Mouse (Mus musculus) liver, embryonic 16.5 days (tissue): Measurements from ENCODE around the gene Cer1. TPM values are rescaled to one million over a fixed set of nuclear protein-coding genes. Genes with fewer than 3 reads are reported as not detected.

ENCODE experiments used
- ATAC-seq: fragments of 200-750 bp; cut with Nextera tagmentation; 2 replicates; pipeline ENCODE4 v1.8.0; 2017; ENCODE audit warnings: low read depth, mild to moderate bottlenecking, moderate number of reproducible peaks, moderate library complexity
- H3K27ac ChIP-seq: fragments of 300-500 bp; sonication (generic); 2 replicates; pipeline ENCODE4 v1.5.1; 2014; ENCODE audit warnings: mild to moderate bottlenecking, low read length
- H3K27me3 ChIP-seq: fragments of 300-500 bp; sonication (generic); 2 replicates; pipeline ENCODE4 v1.6.1; 2014; ENCODE audit warnings: low read depth, low read length, mixed read lengths; ENCODE audit not compliant: control insufficient read depth, insufficient read depth
- H3K36me3 ChIP-seq: fragments of 300-500 bp; sonication (generic); 2 replicates; pipeline ENCODE4 v1.6.1; 2014; ENCODE audit warnings: mild to moderate bottlenecking; ENCODE audit not compliant: control insufficient read depth, insufficient read depth
- H3K4me1 ChIP-seq: fragments of 300-500 bp; sonication (generic); 2 replicates; pipeline ENCODE4 v1.6.1; 2014; ENCODE audit warnings: low read depth, low read length, mixed read lengths; ENCODE audit not compliant: control insufficient read depth
- H3K4me2 ChIP-seq: fragments of 300-500 bp; sonication (generic); 2 replicates; pipeline ENCODE4 v1.6.1; 2014; ENCODE audit warnings: low read depth, low read length, mixed read lengths
- H3K4me3 ChIP-seq: fragments of 300-500 bp; sonication (generic); 2 replicates; pipeline ENCODE4 v1.5.1; 2014; ENCODE audit warnings: low read depth, mild to moderate bottlenecking, low read length
- H3K9ac ChIP-seq: fragments of 300-500 bp; sonication (generic); 2 replicates; pipeline ENCODE4 v1.6.1; 2014; ENCODE audit warnings: low read depth, low read length
- H3K9me3 ChIP-seq: fragments of 300-500 bp; sonication (generic); replicated peaks from 2 replicates; pipeline ENCODE4 v1.6.1; 2016; ENCODE audit warnings: low read length; ENCODE audit not compliant: control insufficient read depth
- WGBS: fragments of 180-500 bp; shearing (Covaris S2); extraction: QIAGEN DNeasy Blood & Tissue Kit; methylation state at CpG from one replicate; pipeline ENCODE4 v1.1.7; 2014; ENCODE audit not compliant: insufficient replicate concordance; 5-methylcytosine and 5-hydroxymethylcytosine counted together
- polyA plus RNA-seq: library from polyadenylated mRNA; unstranded; fragments of >200 nt; fragmentation: Nextera tagmentation; extraction: Ambion mirVana; gene quantifications from 2 replicates; pipeline ENCODE4 v1.2.1, GENCODE M21; 2015

The Cer1 gene
- polyA plus RNA-seq, 1 experiment from 2014 or later, result not detected

DNA sequence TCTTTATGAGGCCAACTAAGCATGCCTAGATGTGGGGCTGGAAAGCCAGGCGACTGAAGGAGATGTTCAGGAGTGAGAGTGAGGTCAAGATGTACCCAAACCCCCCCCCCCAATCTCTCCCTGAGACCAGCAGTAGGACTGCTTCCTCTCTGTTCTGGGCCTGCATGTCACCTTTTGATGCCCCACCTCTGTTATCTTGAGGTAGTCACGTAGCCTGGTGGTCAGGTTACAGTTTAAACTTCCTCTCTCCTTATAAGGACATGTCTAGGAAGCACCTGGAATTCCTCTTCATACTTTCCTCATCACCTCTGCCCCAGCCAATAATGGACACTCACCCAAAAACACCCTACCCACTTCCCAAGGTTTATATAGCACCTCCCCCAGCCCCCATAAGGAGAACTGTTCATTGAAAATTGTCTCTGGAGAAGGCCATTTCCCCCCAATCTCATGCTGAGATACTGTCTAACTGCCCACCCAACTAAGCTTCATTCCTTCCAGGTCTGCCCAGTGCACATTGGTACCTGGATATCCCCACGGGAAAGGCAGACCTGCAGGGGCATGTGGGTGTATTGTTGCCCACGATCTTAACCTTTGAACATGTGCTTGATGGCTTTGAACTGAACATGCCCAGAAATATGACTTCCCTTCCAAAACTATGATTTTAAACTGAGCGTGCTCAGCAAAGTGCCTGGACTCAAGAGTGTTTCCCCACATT is 17.1 kb downstream of the Cer1 start:
- Histone ChIP-seq H3K9me3 (no peaks in the 10 kb centered on the region), H3K9ac (no peak overlapping the region), H3K4me2 (no peak overlapping the region), H3K27me3 (no peaks in the 10 kb centered on the region), H3K36me3 (no peaks in the 10 kb centered on the region), H3K4me1 (no peaks in the 10 kb centered on the region), H3K4me3 (no peak overlapping the region), H3K27ac (no peak overlapping the region)
- ATAC-seq, result no peak
- WGBS, result 55% methylated on average over 5 of the region's 5 CpGs

DNA sequence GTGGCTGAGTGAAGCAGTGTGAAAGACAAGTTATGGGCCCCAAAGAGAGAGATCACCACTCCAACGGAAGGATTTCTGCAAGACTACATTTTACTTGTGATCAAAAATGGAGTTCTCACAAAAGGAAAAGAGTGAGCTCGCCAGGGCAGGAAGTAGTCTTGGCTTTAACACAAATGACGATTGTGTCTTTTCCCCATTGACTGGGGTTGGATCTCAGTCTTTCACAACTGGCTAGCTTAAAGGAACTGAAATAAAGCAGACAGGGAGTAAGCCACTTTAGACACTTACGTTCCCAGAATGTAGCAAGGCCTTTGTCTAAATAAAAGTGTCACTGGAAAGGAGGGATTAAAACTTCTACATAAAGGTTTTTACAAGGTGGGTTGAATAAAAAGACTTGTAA is 17.8 kb downstream of the Cer1 start:
- H3K27me3 ChIP-seq, result no peaks in the 10 kb centered on the region
- H3K36me3 ChIP-seq, result no peaks in the 10 kb centered on the region
- no peak for ATAC-seq
- H3K4me3 ChIP-seq, result no peak overlapping the region
- no peak overlapping the region for H3K9ac ChIP-seq
- WGBS, result 49% methylated on average over 4 of the region's 4 CpGs
- H3K4me1 ChIP-seq, result no peaks in the 10 kb centered on the region
- no peaks in the 10 kb centered on the region for H3K9me3 ChIP-seq
- no peak overlapping the region for H3K4me2 ChIP-seq
- no peak overlapping the region for H3K27ac ChIP-seq

- Histone ChIP-seq H3K4me1 (no peaks in the 10 kb centered on the region), H3K36me3 (no peaks in the 10 kb centered on the region), H3K4me3 (no peak overlapping the region), H3K4me2 (no peak overlapping the region), H3K27ac (no peak overlapping the region), H3K27me3 (no peaks in the 10 kb centered on the region), H3K9me3 (no peaks in the 10 kb centered on the region), H3K9ac (no peak overlapping the region)
- 67% methylated on average over 8 of the region's 8 CpGs for WGBS
- no peak for ATAC-seq
Observed at GRCm38 (mm10) chr4:82864974-82865699, 19.8 kb downstream of the Cer1 start.

DNA sequence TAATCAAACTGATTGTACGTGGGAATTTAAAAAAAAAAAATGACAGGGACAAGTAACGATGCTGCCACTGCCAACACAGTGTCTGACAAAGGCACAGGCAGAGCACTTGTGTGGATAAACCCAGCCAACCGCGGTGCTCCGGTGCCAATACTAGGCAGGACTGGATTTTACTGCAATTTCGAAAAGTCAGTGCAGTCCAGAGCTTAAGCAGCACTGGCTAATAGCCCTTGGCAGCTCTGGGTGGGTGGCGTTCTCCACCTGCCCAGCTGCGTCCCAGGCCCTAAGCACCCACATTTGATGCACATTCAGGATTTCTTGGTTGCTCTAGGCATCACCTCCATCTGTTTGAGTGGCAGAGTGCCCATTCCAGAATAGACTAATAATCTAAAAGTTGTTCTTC is 21.6 kb downstream of the Cer1 start:
- no peak overlapping the region for H3K4me3 ChIP-seq
- no peaks in the 10 kb centered on the region for H3K27me3 ChIP-seq
- H3K27ac ChIP-seq, result no peak overlapping the region
- H3K36me3 ChIP-seq, result no peaks in the 10 kb centered on the region
- ATAC-seq, result no peak
- no peak overlapping the region for H3K4me2 ChIP-seq
- no peaks in the 10 kb centered on the region; the same call in 1 of the 2 replicates for H3K4me1 ChIP-seq
- 76% methylated on average over 8 of the region's 8 CpGs for WGBS
- no peak overlapping the region for H3K9ac ChIP-seq
- no peaks in the 10 kb centered on the region for H3K9me3 ChIP-seq

DNA sequence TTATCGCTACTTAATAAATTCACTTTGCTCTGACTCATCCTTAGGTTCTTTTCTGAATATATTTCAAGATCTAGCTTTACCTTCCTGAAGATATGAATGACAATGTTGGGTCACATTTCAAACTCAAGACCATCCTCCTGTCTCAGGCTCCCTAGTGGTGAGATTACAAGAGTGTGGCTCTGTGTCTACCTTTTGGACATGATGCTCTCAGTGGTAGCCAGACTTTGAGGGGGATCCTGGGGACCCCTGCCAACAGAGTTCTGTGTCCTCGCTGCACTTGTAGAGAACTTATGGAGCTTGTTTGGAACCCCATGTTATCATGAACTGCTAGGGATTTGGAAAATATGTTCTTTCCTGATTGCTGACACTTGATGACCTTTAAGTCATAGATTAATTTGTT is 23.5 kb downstream of the Cer1 start:
- no peak overlapping the region for H3K9ac ChIP-seq
- no peak overlapping the region for H3K4me3 ChIP-seq
- H3K9me3 ChIP-seq, result no peaks in the 10 kb centered on the region
- no peak for ATAC-seq
- no peaks in the 10 kb centered on the region for H3K27me3 ChIP-seq
- no peak overlapping the region for H3K27ac ChIP-seq
- WGBS, result 70% methylated on average over 2 of the region's 2 CpGs
- H3K36me3 ChIP-seq, result no peaks in the 10 kb centered on the region
- no peak overlapping the region for H3K4me2 ChIP-seq
- no peaks in the 10 kb centered on the region; the same call in 1 of the 2 replicates for H3K4me1 ChIP-seq

GRCm38 (mm10) chr4:82860566-82860965 is 24.4 kb downstream of the Cer1 start:
- WGBS, result 57% methylated on average over 3 of the region's 3 CpGs
- no peaks in the 10 kb centered on the region for H3K27me3 ChIP-seq
- ATAC-seq, result no peak

GRCm38 (mm10) chr4:82859131-82860125 is 25.5 kb downstream of the Cer1 start, which contains the start of gene Zdhhc21:
Gene Zdhhc21 (minus strand): TSS chr4:82859958.
- Histone ChIP-seq H3K4me2 (peak within 1 kb of the TSS; percentile 74), H3K27ac (peak within 1 kb of the TSS; percentile 19; the same call in 1 of the 2 replicates), H3K9me3 (no peaks in the 10 kb centered on the region), H3K36me3 (no peaks in the 10 kb centered on the region), H3K4me3 (peak within 1 kb of the TSS; percentile 73), H3K27me3 (no peaks in the 10 kb centered on the region), H3K9ac (peak within 1 kb of the TSS; percentile 71), H3K4me1 (no peaks in the 10 kb centered on the region; the same call in 1 of the 2 replicates)
- ATAC-seq, result peak; percentile 89
- 1% methylated on average over 66 of the region's 82 CpGs for WGBS

More at GRCm38 (mm10) chr4:82860566-82860965, 24.4 kb downstream of the Cer1 start:
- Histone ChIP-seq H3K9ac (no peak overlapping the region), H3K9me3 (no peaks in the 10 kb centered on the region), H3K4me1 (no peaks in the 10 kb centered on the region; the same call in 1 of the 2 replicates), H3K4me2 (no peak overlapping the region), H3K4me3 (no peak overlapping the region), H3K36me3 (no peaks in the 10 kb centered on the region), H3K27ac (no peak overlapping the region)

DNA sequence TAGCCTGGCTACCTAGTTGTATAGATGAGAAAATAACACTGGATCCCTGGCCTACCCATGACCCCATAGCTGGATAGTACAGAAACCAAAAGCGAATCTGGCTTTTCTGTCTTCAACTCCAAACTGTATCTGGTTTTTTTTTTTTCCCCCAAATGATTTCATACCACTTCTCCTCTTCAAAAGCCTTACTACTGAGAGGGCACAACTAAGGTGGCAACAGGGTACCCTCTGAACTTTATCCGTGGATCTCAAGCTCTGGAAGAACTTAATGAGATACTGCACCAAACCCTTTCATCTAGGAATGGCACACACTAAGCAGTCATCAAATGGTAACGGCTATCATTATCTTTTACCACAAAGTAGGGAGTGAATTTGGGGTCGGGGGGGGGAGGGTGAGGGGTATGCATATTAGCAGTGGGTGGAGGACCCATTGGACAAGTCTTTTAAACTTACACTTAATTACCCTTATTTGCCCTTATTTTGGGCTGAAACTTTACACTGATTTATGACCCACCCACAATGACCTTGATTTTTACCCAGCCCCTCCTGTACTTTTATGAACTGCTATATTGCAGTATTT is 26.4 kb downstream of the Cer1 start:
- Histone ChIP-seq H3K9me3 (no peaks in the 10 kb centered on the region), H3K9ac (peak overlapping the region; percentile 71), H3K27me3 (no peaks in the 10 kb centered on the region), H3K4me2 (peak overlapping the region; percentile 74), H3K4me3 (peak overlapping the region; percentile 73), H3K27ac (no peak overlapping the region), H3K4me1 (no peaks in the 10 kb centered on the region; the same call in 1 of the 2 replicates), H3K36me3 (no peaks in the 10 kb centered on the region)
- no peak for ATAC-seq
- 20% methylated on average over 4 of the region's 4 CpGs for WGBS
